Mouse (Mus musculus): ENCODE measurements around the gene Zc3h18.

The Zc3h18 gene

GRCm38 (mm10) chr8:122376365-122377231, at the start of gene Zc3h18:
Zc3h18 (plus strand) TSS chr8:122376609.
- DNase-seq: peak; percentile 100

- DNase-seq: no peak
Observed at GRCm38 (mm10) chr8:122329072-122329471, 47.3 kb upstream of the Zc3h18 start.

GRCm38 (mm10) chr8:122329553-122330239, 46.7 kb upstream of the Zc3h18 start:
- DNase-seq: no peak

- DNase-seq: no peak
Observed at GRCm38 (mm10) chr8:122330446-122331133, 45.8 kb upstream of the Zc3h18 start.

- DNase-seq: peak; percentile 87
Observed at GRCm38 (mm10) chr8:122331134-122331523, 45.3 kb upstream of the Zc3h18 start.

- DNase-seq: peak; percentile 88
Observed at GRCm38 (mm10) chr8:122332753-122333506, 43.5 kb upstream of the Zc3h18 start.

- DNase-seq: no peak
Observed at GRCm38 (mm10) chr8:122333531-122333930, 42.9 kb upstream of the Zc3h18 start.

GRCm38 (mm10) chr8:122334791-122335490, 41.5 kb upstream of the Zc3h18 start:
- DNase-seq: no peak

GRCm38 (mm10) chr8:122335638-122336250, 40.7 kb upstream of the Zc3h18 start:
- DNase-seq: no peak

- DNase-seq: peak; percentile 74
Observed at GRCm38 (mm10) chr8:122336251-122336910, 40.0 kb upstream of the Zc3h18 start.

- no peak for DNase-seq
Observed at GRCm38 (mm10) chr8:122338852-122339251, 37.6 kb upstream of the Zc3h18 start.

- DNase-seq: no peak
Observed at GRCm38 (mm10) chr8:122340761-122341160, 35.6 kb upstream of the Zc3h18 start.

- DNase-seq: no peak
Observed at GRCm38 (mm10) chr8:122341790-122342189, 34.6 kb upstream of the Zc3h18 start.

GRCm38 (mm10) chr8:122342362-122342761, 34.0 kb upstream of the Zc3h18 start:
- DNase-seq: no peak

- peak; percentile 71 for DNase-seq
Observed at GRCm38 (mm10) chr8:122342806-122343209, 33.6 kb upstream of the Zc3h18 start.

- no peak for DNase-seq
Observed at GRCm38 (mm10) chr8:122343341-122343740, 33.1 kb upstream of the Zc3h18 start.

- DNase-seq: peak; percentile 51
Observed at GRCm38 (mm10) chr8:122343758-122344157, 32.7 kb upstream of the Zc3h18 start.

- no peak for DNase-seq
Observed at GRCm38 (mm10) chr8:122344219-122344618, 32.2 kb upstream of the Zc3h18 start.

GRCm38 (mm10) chr8:122345181-122346095, 31.0 kb upstream of the Zc3h18 start:
- DNase-seq: no peak

Data from kidney, postnatal 14 days (tissue).